Mouse (Mus musculus) erythroid progenitor cell, adult 5-6 weeks (primary cell): ENCODE measurements around the gene Lpcat3. TPM values are rescaled to one million over a fixed set of nuclear protein-coding genes. Genes with fewer than 3 reads are reported as not detected.
A peak's percentile ranks its signal among the peaks of the same experiment; 100 is the strongest.

ENCODE experiments used
- ATAC-seq: replicated peaks from 2 replicates; pipeline ENCODE4 v1.8.0; 2016; ENCODE audit warnings: moderate number of reproducible peaks, mild to moderate bottlenecking, moderate TSS enrichment, inconsistent platforms; ENCODE audit not compliant: poor library complexity, low FRiP score, severe bottlenecking
- total RNA-seq, 2 experiments: library from RNA; stranded (forward) in 1 of 2; stranded (reverse) in 1 of 2; fragments of 150-400 nt in 1 of 2; fragments of 186-747, 209-891 nt in 1 of 2; gene quantifications; 2 replicates each; pipeline versions ENCODE4 v1.2.3 to v1.2.4; 2015 to 2017; ENCODE audit warnings: low replicate concordance in 2 of 2

Gene Lpcat3
- total RNA-seq, 2 experiments from 2014 or later = 249 to 538 TPM

DNA sequence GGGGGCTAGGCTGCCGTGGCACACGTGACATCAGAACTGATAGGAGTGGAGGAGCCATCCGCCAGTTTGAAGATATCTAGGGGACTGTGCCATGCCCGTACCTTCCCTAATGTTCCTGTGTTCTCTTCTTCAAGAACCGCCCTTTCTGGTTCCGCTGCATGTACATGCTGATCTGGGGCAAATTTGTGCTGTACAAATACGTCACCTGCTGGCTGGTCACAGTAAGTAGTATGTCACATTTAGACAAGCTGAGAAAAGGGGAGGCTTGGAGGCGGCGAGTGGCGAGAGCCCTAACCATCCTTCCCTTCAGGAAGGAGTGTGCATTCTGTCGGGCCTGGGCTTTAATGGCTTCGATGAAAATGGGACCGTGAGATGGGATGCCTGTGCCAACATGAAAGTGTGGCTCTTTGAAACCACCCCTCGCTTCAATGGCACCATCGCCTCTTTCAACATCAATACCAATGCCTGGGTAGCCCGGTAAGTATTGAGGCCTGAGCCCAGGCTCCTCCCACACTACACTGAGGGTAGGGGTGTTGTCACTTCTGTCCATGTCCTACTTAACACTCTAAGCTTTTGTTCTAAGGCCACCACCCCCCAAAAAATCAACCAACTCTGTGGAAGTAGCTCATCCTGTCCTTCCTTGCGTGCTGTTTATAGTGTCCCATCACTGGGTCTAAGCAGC is 39.4 kb downstream of the Lpcat3 start:
- ATAC-seq = no peak

- peak; percentile 76 for ATAC-seq
These were observed 39.9 kb downstream of the Lpcat3 start for GRCm38 (mm10) chr6:124702784-124703103.

DNA sequence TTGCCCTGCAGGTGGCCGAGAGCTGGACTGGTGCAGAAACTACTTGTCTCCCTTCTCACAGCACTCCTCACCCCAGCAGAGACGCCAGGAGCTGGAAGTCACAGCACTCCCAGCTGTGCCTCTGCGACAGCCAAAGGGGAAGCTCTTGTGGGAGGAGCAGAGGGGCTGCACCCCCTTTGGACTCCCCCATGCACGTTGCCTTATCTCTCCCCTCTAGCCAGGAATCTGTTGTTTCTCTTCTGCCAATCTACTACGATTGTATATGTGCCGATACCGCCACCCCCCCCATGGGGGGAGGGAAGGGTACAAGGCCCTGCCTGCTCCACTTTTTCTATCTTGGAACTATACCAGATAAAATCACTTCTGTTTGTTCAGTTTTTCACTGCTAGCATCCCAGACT is 41.0 kb downstream of the Lpcat3 start:
- ATAC-seq = no peak

DNA sequence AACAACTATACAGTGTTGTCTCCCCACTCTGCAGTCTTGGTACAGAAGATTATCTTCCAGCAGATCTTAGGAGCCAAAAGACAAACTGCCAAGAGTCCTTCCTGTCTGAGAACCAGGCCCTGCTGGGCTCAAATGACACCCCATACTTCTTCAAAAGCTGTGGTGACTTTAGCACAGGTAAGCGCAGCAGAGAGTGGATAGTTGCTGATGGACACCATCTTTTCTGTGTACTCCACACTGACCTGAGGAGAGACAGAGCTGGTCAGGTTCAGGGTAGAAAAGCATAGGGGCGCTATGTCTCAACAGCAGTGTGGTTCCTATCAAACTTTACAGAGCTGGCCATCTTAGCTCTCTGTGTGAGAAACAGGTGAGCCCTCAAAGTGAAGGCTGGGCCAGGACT is 41.6 kb downstream of the Lpcat3 start:
- ATAC-seq = no peak

DNA sequence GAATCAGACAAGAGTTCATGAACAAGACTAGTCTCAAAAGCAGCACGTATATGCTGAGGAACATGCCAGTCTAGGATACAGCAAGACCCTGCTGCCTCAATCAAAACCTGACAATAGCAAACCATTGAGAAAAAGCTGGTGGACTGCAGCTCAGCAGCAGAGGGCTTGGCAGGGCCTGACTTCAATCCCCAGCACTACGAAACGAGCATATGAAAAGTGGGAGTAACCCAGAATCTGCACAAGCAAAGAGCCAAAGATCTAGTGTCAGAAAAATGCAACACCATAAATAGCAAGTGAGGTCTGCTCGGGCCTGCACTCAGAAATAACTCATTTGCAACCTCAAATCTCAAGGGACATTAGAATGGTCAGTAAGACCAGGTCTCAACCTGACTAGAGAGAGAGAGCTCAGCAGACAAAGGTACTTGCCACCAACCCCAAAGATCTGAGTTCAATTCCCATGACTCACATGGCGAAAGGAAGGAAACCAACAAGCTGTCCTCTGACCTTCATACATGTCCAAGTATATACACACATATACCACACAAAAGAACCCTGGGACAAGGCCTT is 43.3 kb downstream of the Lpcat3 start:
- no peak for ATAC-seq

GRCm38 (mm10) chr6:124708289-124708889 is 45.6 kb downstream of the Lpcat3 start:
- ATAC-seq = no peak

- ATAC-seq = peak; percentile 92
These were observed 49.3 kb downstream of the Lpcat3 start, which contains the start of the genes Emg1 and Phb2 for GRCm38 (mm10) chr6:124711824-124712782. Gene Emg1, minus strand, starts transcription at chr6:124712178. Gene Phb2, plus strand, starts transcription at chr6:124712336.

DNA sequence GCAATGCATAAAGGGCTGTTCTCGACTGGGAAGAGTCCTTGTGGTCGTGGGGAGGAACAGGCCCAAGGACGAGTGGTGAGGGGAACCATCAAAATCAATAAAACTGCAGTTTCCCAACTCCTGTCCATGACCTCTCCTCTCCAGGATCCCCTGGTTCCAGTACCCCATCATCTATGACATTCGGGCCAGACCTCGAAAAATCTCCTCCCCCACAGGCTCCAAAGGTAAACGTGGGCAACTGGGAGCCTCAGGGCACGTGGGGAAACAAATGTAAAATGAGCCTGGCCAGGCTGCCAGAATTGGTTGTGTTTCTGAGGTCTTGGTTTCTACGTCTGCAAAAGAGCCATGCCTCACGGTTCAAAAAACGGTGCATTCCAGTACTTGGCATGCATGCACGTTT is 50.1 kb downstream of the Lpcat3 start:
- ATAC-seq = no peak

DNA sequence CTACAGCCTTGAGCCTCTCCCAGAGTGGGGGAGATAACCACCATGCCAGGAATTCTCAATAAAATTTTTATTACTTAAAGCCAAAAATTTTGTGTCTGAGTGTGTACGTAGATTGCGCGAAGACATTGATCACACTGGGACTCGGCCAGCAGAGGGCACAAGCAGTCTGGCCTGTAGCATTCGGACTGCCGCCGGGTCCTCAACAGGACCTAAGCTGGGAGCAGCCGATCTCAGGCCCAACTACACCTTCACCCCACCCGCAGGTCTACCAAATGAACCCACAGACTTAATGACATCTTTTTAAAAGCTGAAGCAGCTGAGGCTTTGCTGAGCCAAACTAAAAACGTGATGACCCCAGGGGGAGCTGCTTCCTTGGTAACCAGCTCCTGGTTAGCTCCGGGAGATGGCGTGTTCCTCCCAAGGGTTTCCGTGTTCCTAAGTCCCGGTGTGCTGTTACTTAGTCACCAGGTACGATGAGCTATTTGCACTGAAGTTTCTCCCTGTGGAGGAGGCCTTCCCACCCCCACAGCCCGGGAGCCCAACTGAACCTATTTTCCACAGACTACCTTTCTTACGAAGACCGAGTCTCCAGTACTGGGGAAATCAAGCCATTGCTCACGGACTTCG is 54.1 kb downstream of the Lpcat3 start:
- ATAC-seq = no peak

DNA sequence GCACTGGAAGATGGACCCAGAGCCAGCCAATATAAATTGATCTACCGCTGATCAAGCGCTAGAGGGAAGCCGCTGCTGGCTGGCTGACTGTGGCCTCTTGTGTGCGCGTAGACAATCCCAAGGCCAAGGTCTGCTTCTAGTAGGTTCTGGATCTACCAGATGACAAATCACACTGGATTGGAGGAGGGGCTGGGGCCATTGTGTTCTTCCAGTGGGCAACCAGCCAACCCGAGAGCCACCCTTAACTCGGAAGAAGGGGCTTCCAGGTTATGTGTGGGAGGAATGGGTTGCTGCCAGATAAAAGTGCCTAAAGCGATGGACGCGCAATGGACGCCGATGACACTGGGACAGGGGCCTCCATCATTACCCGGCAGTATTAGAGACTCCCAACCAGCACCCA is 55.1 kb downstream of the Lpcat3 start:
- ATAC-seq = no peak

DNA sequence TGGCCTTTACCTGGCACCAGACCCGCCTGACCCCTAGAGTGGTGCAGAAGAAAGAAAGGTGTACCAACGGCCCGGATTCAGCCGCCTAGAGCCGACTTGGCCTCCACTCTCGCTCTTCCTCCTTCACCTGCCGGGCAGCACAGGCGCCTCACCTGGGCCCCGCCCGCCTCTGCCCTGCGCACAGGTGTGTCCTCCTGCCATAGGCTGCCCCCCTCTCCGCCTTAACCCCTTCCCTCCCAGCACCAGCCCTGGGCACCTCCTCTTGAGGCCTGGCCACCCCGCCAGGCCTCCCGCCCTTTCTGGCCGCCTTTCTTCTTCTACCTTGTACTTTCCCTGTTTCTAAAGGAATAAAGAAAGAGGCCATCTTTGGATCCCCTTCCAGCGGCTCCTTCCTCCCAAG is 55.9 kb downstream of the Lpcat3 start:
- no peak for ATAC-seq

GRCm38 (mm10) chr6:124719354-124719978 is 56.6 kb downstream of the Lpcat3 start:
- peak; percentile 76 for ATAC-seq

DNA sequence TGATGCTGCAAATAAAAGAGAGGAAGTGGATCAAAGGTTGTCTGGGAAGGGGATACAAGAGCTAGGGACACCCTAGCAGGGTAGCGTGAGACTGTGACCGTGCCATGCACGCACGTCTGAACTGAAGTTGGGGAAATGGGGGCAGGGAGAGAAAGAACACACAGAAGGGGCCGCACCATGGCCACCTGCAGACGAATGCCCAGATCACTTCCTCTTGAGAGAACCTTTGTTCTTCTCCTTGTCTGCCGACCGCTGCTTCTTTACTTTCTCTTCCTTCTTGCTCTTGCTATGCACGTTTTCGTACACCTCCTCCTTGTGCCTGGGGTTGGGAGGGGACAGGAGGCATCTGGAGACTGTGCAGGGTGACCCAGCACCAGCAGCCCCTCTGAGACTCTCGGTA is 58.1 kb downstream of the Lpcat3 start:
- ATAC-seq = no peak

- ATAC-seq = no peak
These were observed 60.1 kb downstream of the Lpcat3 start for GRCm38 (mm10) chr6:124722876-124723473.

DNA sequence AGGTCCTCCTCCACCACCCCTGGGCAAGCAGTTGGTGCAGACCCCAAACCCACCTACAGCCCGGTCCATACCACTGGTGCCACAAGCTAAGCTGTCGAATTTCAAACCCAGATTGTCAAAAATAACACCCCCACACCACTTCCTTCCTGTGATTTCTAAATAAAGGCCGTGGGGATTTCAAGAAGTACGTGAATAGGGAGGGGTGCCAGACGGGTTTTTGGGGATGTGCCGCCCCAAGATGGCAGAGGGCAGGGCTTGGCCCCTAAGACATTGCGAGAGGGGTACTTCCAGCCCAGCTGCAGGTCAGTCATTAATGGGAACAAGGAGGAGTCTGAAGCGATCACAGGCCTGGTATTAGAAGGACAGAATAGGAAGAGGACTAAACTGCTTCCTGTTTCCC is 60.7 kb downstream of the Lpcat3 start:
- no peak for ATAC-seq

GRCm38 (mm10) chr6:124724472-124724871 is 61.6 kb downstream of the Lpcat3 start:
- no peak for ATAC-seq

DNA sequence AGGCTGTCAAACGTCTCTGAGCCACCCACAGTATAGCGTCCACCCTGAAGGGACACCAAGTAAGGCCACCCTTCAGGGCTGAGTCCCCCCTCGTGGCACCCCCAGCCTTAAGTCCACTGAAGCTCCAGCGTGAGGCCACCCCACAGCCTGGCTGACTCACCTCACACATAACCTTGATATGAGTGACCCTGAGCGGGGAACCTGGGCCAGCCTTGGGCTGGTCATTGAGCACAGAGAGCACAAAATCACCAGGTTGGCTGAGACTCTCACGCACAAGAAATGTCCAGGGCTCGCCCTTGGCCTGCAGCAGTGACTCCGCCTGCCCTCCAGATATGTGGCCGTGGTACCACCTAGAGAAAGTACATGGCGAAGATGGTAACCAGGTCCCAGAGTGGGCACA is 65.8 kb downstream of the Lpcat3 start:
- no peak for ATAC-seq

DNA sequence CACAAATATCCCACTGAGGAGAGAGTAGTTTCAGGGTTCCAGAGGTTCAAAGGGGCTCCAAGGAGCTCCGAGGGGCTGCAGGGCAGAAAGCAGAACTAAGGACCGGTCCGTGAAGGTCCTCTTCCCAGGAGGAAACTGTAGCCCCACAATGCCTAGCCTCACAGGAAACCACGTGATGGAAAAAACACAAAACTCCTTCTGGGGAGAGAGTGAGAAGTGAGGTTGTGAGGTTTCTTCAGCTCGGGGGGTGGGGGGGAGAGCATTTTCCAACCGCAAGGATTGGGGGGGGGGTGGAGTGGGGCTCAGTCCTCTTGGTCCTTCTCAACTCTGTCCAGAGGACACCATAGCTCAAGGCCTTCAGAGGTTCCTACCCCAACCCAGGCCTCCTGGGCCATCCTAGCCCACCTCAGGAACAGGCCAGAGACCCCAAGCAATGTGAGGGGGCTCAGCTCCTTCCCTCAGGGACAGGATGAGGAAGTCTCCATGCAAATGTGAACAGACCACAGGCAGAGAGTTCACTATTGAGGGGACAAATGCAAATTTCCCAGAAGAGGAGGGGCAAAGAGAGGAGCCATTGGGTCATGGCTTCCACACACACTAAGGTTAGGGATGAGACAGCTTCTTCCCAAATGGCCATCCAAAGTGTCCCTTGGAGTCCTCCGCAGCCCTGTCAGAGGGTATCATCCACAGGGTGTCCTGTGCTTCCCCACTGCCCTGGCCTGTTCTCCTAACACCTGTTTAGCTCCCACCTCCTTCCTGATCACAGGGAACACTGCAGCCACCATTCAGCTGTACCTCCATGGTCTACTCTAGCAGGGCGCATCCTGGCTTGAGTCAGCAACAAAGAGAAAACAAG is 67.3 kb downstream of the Lpcat3 start:
- ATAC-seq = no peak
